ENCODE assay signal across 9 mouse cellular contexts in the genomic region with DNA sequence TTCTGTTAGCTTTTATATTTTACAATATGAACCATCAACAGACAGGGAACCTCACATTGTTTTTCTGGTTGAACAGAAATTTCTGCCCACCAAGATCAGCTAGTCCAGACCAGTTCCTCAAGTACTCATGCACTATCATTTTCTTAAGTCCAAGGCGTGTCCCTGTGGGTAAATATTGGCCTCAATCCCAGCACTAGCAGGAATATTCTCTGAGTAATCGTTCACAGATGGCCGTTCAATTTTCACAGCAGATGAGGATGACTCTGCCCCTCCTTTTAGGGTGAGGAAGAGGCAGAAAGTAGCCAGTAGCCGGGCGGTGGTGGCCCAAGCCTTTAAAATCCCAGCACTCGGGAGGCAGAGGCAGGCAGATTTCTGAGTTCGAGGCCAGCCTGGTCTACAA. TPM values are rescaled to one million over a fixed set of nuclear protein-coding genes. Genes with fewer than 3 reads are reported as not detected.
DNase-seq lines count a peak whose midpoint lies in the region; ATAC-seq and TF ChIP-seq lines count a peak whose summit lies in the region.
"Had no signal": no experiment of that assay in that cellular context is flagged by ENCODE, and none has a peak within 500 bp of the region (broad histone marks: within the 10 kb centered on the region; RNA-seq: fewer than 3 reads in every experiment).

No protein-coding gene starts in this region.

- H3K36me3 ChIP-seq in heart, embryonic 10.5 days = peaks cover 17% of the 10 kb centered on the region
- H3K36me3 ChIP-seq in C2C12 (ENCODE audit: control insufficient read depth, insufficient read depth) = peaks cover 43% of the 10 kb centered on the region
- H3K36me3 ChIP-seq in liver, embryonic 14.5 days (replicated peaks; ENCODE audit: control insufficient read depth, insufficient read depth, low read depth) = peaks cover 26% of the 10 kb centered on the region
- H3K36me3 ChIP-seq in forebrain, embryonic 12.5 days (replicated peaks) = peaks cover 16% of the 10 kb centered on the region
- no peaks in the 10 kb centered on the region; the same call in 1 of the 2 replicates for H3K36me3 ChIP-seq in midbrain, embryonic 13.5 days
- H3K36me3 ChIP-seq in midbrain, embryonic 14.5 days (ENCODE audit: control insufficient read depth, insufficient read depth, low read length) = no peaks in the 10 kb centered on the region

- peaks cover 50% of the 10 kb centered on the region for H3K79me3 ChIP-seq in C2C12 (ENCODE audit: low read depth)

- H3K27ac ChIP-seq in heart, embryonic 10.5 days = no peak overlapping the region
- peak overlapping the region; percentile 81 for H3K27ac ChIP-seq in gastrocnemius, adult 2 months
- no peak overlapping the region; the same call in 1 of the 2 replicates for H3K27ac ChIP-seq in liver, embryonic 14.5 days
- no peak overlapping the region for H3K27ac ChIP-seq in forebrain, embryonic 12.5 days
- no peak overlapping the region for H3K27ac ChIP-seq in midbrain, embryonic 13.5 days
- no peak overlapping the region for H3K27ac ChIP-seq in midbrain, embryonic 14.5 days (replicated peaks; ENCODE audit: low read depth, low read length)

- no peaks in the 10 kb centered on the region for H3K27me3 ChIP-seq in heart, embryonic 10.5 days (ENCODE audit: insufficient read depth, poor library complexity, severe bottlenecking)
- H3K27me3 ChIP-seq in C2C12 (ENCODE audit: control insufficient read depth, insufficient read depth, insufficient read length) = no peaks in the 10 kb centered on the region
- H3K27me3 ChIP-seq in liver, embryonic 14.5 days (ENCODE audit: control insufficient read depth, insufficient read depth, low read length) = no peaks in the 10 kb centered on the region
- H3K27me3 ChIP-seq in forebrain, embryonic 12.5 days = no peaks in the 10 kb centered on the region
- H3K27me3 ChIP-seq in midbrain, embryonic 13.5 days = no peaks in the 10 kb centered on the region
- no peaks in the 10 kb centered on the region for H3K27me3 ChIP-seq in midbrain, embryonic 14.5 days (ENCODE audit: control insufficient read depth, insufficient read depth, low read length)

- peaks cover 66% of the 10 kb centered on the region for H3K79me2 ChIP-seq in C2C12 (ENCODE audit: control insufficient read depth, insufficient read depth)

- H3K4me3 ChIP-seq in heart, embryonic 10.5 days = no peak overlapping the region
- peak overlapping the region; percentile 50 for H3K4me3 ChIP-seq in C2C12 (ENCODE audit: insufficient read depth, poor library complexity, severe bottlenecking)
- peak overlapping the region; percentile 72 for H3K4me3 ChIP-seq in gastrocnemius, adult 2 months
- H3K4me3 ChIP-seq in liver, embryonic 14.5 days (ENCODE audit: insufficient read depth in 1 of 2, low read depth in 2 of 2, low read length in 2 of 2) = peak overlapping the region; percentile 74 to 100
- H3K4me3 ChIP-seq in forebrain, embryonic 12.5 days (replicated peaks) = no peak overlapping the region
- H3K4me3 ChIP-seq in midbrain, embryonic 13.5 days (replicated peaks) = no peak overlapping the region
- no peak overlapping the region for H3K4me3 ChIP-seq in midbrain, embryonic 14.5 days (replicated peaks; ENCODE audit: low read depth, low read length)

- no peak for TF ChIP-seq EP300 in liver, embryonic 14.5 days (IDR thresholded peaks at IDR 0.05; ENCODE audit: low read depth)

- TF ChIP-seq CTCF in C2C12 (IDR thresholded peaks at IDR 0.05; ENCODE audit: control insufficient read depth, insufficient read depth, insufficient read length) = no peak
- no peak for TF ChIP-seq CTCF in gastrocnemius, adult 2 months (IDR thresholded peaks at IDR 0.05)
- TF ChIP-seq CTCF in liver, embryonic 14.5 days (IDR thresholded peaks at IDR 0.05; ENCODE audit: low read depth) = no peak

- H3K9me3 ChIP-seq in heart, embryonic 10.5 days = no peaks in the 10 kb centered on the region
- no peaks in the 10 kb centered on the region for H3K9me3 ChIP-seq in liver, embryonic 14.5 days (ENCODE audit: control insufficient read depth, low read length)
- no peaks in the 10 kb centered on the region for H3K9me3 ChIP-seq in forebrain, embryonic 12.5 days
- no peaks in the 10 kb centered on the region for H3K9me3 ChIP-seq in midbrain, embryonic 13.5 days
- H3K9me3 ChIP-seq in midbrain, embryonic 14.5 days (ENCODE audit: control insufficient read depth, low read length) = no peaks in the 10 kb centered on the region

- peak overlapping the region; percentile 75 for H3K4me2 ChIP-seq in liver, embryonic 14.5 days (ENCODE audit: low read depth)
- no peak overlapping the region for H3K4me2 ChIP-seq in forebrain, embryonic 12.5 days
- no peak overlapping the region for H3K4me2 ChIP-seq in midbrain, embryonic 13.5 days (replicated peaks)
- no peak overlapping the region for H3K4me2 ChIP-seq in midbrain, embryonic 14.5 days (ENCODE audit: low read length)

- peaks cover 12% of the 10 kb centered on the region; the same call in 1 of the 2 replicates for H3K4me1 ChIP-seq in heart, embryonic 10.5 days
- H3K4me1 ChIP-seq in liver, embryonic 14.5 days (replicated peaks; ENCODE audit: control insufficient read depth in 2 of 2, insufficient read depth in 2 of 2, low read length in 1 of 2) = peaks cover 13 to 26% of the 10 kb centered on the region in 2 experiments
- H3K4me1 ChIP-seq in forebrain, embryonic 12.5 days = peaks cover 19% of the 10 kb centered on the region
- H3K4me1 ChIP-seq in midbrain, embryonic 13.5 days (replicated peaks) = peaks cover 13% of the 10 kb centered on the region
- H3K4me1 ChIP-seq in midbrain, embryonic 14.5 days (ENCODE audit: control insufficient read depth, insufficient read depth, low read length) = peaks cover 9% of the 10 kb centered on the region; the same call in 1 of the 2 replicates

- intact Hi-C loops in gastrocnemius, adult 2 months (cut with DNase I) = no loop called here

- 89% methylated on average over 7 of the region's 7 CpGs for WGBS in heart, embryonic 10.5 days
- WGBS in liver, embryonic 14.5 days (ENCODE audit: insufficient replicate concordance) = 53% methylated on average over 7 of the region's 7 CpGs
- WGBS in forebrain, embryonic 12.5 days = 89% methylated on average over 7 of the region's 7 CpGs
- WGBS in midbrain, embryonic 13.5 days = 96% methylated on average over 7 of the region's 7 CpGs
- WGBS in midbrain, embryonic 14.5 days = 91% methylated on average over 7 of the region's 7 CpGs

- ATAC-seq in liver, embryonic 14.5 days (ENCODE audit: insufficient read depth) = no peak
- no peak for ATAC-seq in forebrain, embryonic 12.5 days (ENCODE audit: low FRiP score)
- ATAC-seq in midbrain, embryonic 13.5 days = no peak
- no peak for ATAC-seq in midbrain, embryonic 14.5 days (ENCODE audit: low FRiP score, low TSS enrichment)
- ATAC-seq: forebrain, postnatal 0 days had no signal

- no peak overlapping the region for H3ac ChIP-seq in C2C12 (ENCODE audit: control insufficient read depth, insufficient read length, low read depth)

- peak; percentile 70 to 73 for DNase-seq in heart, adult 9 months (ENCODE audit: low spot score in 2 of 2)
- DNase-seq in heart, embryonic 10.5 days (ENCODE audit: low spot score) = no peak
- DNase-seq in gastrocnemius, adult 2 months = peak; percentile 61
- no peak for DNase-seq in liver, embryonic 14.5 days (ENCODE audit: low read depth in 3 of 3, low spot score in 3 of 3)
- DNase-seq in midbrain, embryonic 14.5 days = no peak
- DNase-seq: forebrain, postnatal 0 days had no signal

- H3K9ac ChIP-seq in liver, embryonic 14.5 days (replicated peaks) = peak overlapping the region; percentile 86
- no peak overlapping the region for H3K9ac ChIP-seq in forebrain, embryonic 12.5 days
- H3K9ac ChIP-seq in midbrain, embryonic 13.5 days (replicated peaks) = no peak overlapping the region
- H3K9ac ChIP-seq in midbrain, embryonic 14.5 days (replicated peaks; ENCODE audit: low read length) = no peak overlapping the region
- H3K9ac ChIP-seq: forebrain, postnatal 0 days had no signal

TF ChIP-seq in C2C12, 6 proteins besides CTCF, POLR2A, EP300 and RAD21 (continues in another document):
- TF ChIP-seq MAX (IDR thresholded peaks at IDR 0.05) = peak; percentile 54
- no peak for TF ChIP-seq MYOD1 (IDR thresholded peaks at IDR 0.05; ENCODE audit: control insufficient read depth, insufficient read length, low read depth)
- no peak for TF ChIP-seq USF1 (IDR thresholded peaks at IDR 0.05; ENCODE audit: low read depth)
- no peak for TF ChIP-seq CEBPB (IDR thresholded peaks at IDR 0.05; ENCODE audit: low read depth)

RNA-seq across cellular contexts. Expression of gene Gm4952, which starts 24.7 kb away (rescaled TPM):
- polyA plus RNA-seq in heart, embryonic 10.5 days (2016; fragmentation: Nextera tagmentation; extraction: Ambion mirVana) = 0.10 and 0.17 TPM in 2 replicates
- not detected for polyA plus RNA-seq in C2C12 (2012; fragmentation: generic; extraction: Trizol)
- total RNA-seq in gastrocnemius, adult 2 months (2021) = not detected
- 1.5 and 1.9 TPM in 2 replicates for polyA plus RNA-seq in liver, embryonic 14.5 days (2012; rRNA removed)
- polyA plus RNA-seq in liver, embryonic 14.5 days (2014; fragmentation: Nextera tagmentation; extraction: Ambion mirVana) = 4.2 and 4.3 TPM in 2 replicates
- not detected in 2 replicates for polyA plus RNA-seq in forebrain, embryonic 12.5 days (2016; fragmentation: Nextera tagmentation; extraction: Ambion mirVana)
- polyA plus RNA-seq in midbrain, embryonic 13.5 days (2015; fragmentation: Nextera tagmentation; extraction: Ambion mirVana) = not detected in 2 replicates
- polyA plus RNA-seq in midbrain, embryonic 14.5 days (2014; fragmentation: Nextera tagmentation; extraction: Ambion mirVana) = 0.12 TPM in 1 of 2 replicates, not detected in the other

RNA-seq across cellular contexts. Expression of gene Fam111a, which starts 29.6 kb away (rescaled TPM):
- 20.4 and 21.3 TPM in 2 replicates for polyA plus RNA-seq in heart, embryonic 10.5 days (2016; fragmentation: Nextera tagmentation; extraction: Ambion mirVana)
- polyA plus RNA-seq in C2C12 (2012; fragmentation: generic; extraction: Trizol) = 17.4 TPM
- 1 to 10 TPM; 2.1 to 2.4 TPM for total RNA-seq in gastrocnemius, adult 2 months (2021)
- polyA plus RNA-seq in liver, embryonic 14.5 days (2012; rRNA removed) = 9.2 and 17.9 TPM in 2 replicates
- 30.3 and 31.5 TPM in 2 replicates for polyA plus RNA-seq in liver, embryonic 14.5 days (2014; fragmentation: Nextera tagmentation; extraction: Ambion mirVana)
- 17.9 and 18.4 TPM in 2 replicates for polyA plus RNA-seq in forebrain, embryonic 12.5 days (2016; fragmentation: Nextera tagmentation; extraction: Ambion mirVana)
- 9.5 TPM in 2 replicates for polyA plus RNA-seq in midbrain, embryonic 13.5 days (2015; fragmentation: Nextera tagmentation; extraction: Ambion mirVana)
- 4.5 and 8.3 TPM in 2 replicates for polyA plus RNA-seq in midbrain, embryonic 14.5 days (2014; fragmentation: Nextera tagmentation; extraction: Ambion mirVana)

RNA-seq across cellular contexts. Expression of gene Glyat, which starts 58.0 kb away (rescaled TPM):
- not detected in 2 replicates for polyA plus RNA-seq in heart, embryonic 10.5 days (2016; fragmentation: Nextera tagmentation; extraction: Ambion mirVana)
- polyA plus RNA-seq in C2C12 (2012; fragmentation: generic; extraction: Trizol) = 0.08 TPM
- total RNA-seq in gastrocnemius, adult 2 months (2021) = not detected
- 0.15 and 0.19 TPM in 2 replicates for polyA plus RNA-seq in liver, embryonic 14.5 days (2012; rRNA removed)
- 0.38 and 0.48 TPM in 2 replicates for polyA plus RNA-seq in liver, embryonic 14.5 days (2014; fragmentation: Nextera tagmentation; extraction: Ambion mirVana)
- polyA plus RNA-seq in forebrain, embryonic 12.5 days (2016; fragmentation: Nextera tagmentation; extraction: Ambion mirVana) = not detected in 2 replicates
- polyA plus RNA-seq in midbrain, embryonic 13.5 days (2015; fragmentation: Nextera tagmentation; extraction: Ambion mirVana) = not detected in 2 replicates
- polyA plus RNA-seq in midbrain, embryonic 14.5 days (2014; fragmentation: Nextera tagmentation; extraction: Ambion mirVana) = not detected in 2 replicates
- total RNA-seq: forebrain, postnatal 0 days had no signal
- polyA plus RNA-seq: forebrain, postnatal 0 days had no signal

Comparison
In these comparisons a context has a peak if more than half of its experiments do, and no peak if none do; other contexts are left out.
1. DNase-seq: peak in heart, adult 9 months (2 of 2) and gastrocnemius, adult 2 months (single experiment); none in heart, embryonic 10.5 days (single experiment), liver, embryonic 14.5 days (0 of 3) and midbrain, embryonic 14.5 days (single experiment).
2. H3K4me3 ChIP-seq: peak in C2C12 (single experiment), gastrocnemius, adult 2 months (single experiment) and liver, embryonic 14.5 days (2 of 2); none in heart, embryonic 10.5 days (single experiment), forebrain, embryonic 12.5 days (single experiment), midbrain, embryonic 13.5 days (single experiment) and midbrain, embryonic 14.5 days (single experiment).